Mouse (Mus musculus) spleen, adult 2 months (tissue): Measurements from ENCODE around the gene Saa1. TPM values are rescaled to one million over a fixed set of nuclear protein-coding genes. Genes with fewer than 3 reads are reported as not detected.

ENCODE experiments used
- DNase-seq, 2 experiments: peaks; one replicate each; pipeline versions ENCODE4 v3.0.0 to v3.0.0-alpha.2; 2012 to 2021; ENCODE audit warnings: low spot score in 2 of 2, low read depth in 1 of 2
- H3K27ac ChIP-seq: fragments of 200-500 bp; 2 replicates; pipeline ENCODE4 v1.5.1; 2012; ENCODE audit warnings: low read length, inconsistent platforms; ENCODE audit not compliant: insufficient read depth
- H3K27me3 ChIP-seq: fragments of 200-500 bp; 2 replicates; pipeline ENCODE4 v1.6.1; 2012; ENCODE audit warnings: mild to moderate bottlenecking, moderate library complexity, low read length, inconsistent platforms; ENCODE audit not compliant: control insufficient read depth, insufficient read depth
- H3K36me3 ChIP-seq: fragments of 200-500 bp; 2 replicates; pipeline ENCODE4 v1.6.1; 2012; ENCODE audit warnings: mild to moderate bottlenecking, low read length, inconsistent platforms; ENCODE audit not compliant: control insufficient read depth, insufficient read depth
- H3K4me1 ChIP-seq: fragments of 200-500 bp; 2 replicates; pipeline ENCODE4 v1.6.1; 2011; ENCODE audit warnings: inconsistent platforms; ENCODE audit not compliant: control insufficient read depth, insufficient read depth, insufficient read length
- H3K4me3 ChIP-seq: fragments of 200-500 bp; 2 replicates; pipeline ENCODE4 v1.5.1; 2011; ENCODE audit warnings: mild to moderate bottlenecking, inconsistent platforms; ENCODE audit not compliant: insufficient read depth, insufficient read length; ENCODE audit errors: extremely low read depth
- CTCF ChIP-seq: fragments of 200-500 bp; IDR thresholded peaks from 2 replicates; pipeline ENCODE4 v1.5.1; 2011; ENCODE audit warnings: mild to moderate bottlenecking, inconsistent platforms; ENCODE audit not compliant: insufficient read depth, insufficient read length, insufficient replicate concordance; ENCODE audit errors: extremely low read depth
- POLR2A ChIP-seq: fragments of 200-500 bp; IDR thresholded peaks from 2 replicates; pipeline ENCODE4 v1.6.1; 2011; ENCODE audit warnings: low read depth, low read length, inconsistent platforms
- WGBS: fragments of 180-500 bp; shearing (Covaris S2); methylation state at CpG from one replicate; pipeline ENCODE4 v1.1.7; 2018; 5-methylcytosine and 5-hydroxymethylcytosine counted together
- polyA plus RNA-seq: library from polyadenylated mRNA; depleted of rRNA; stranded (reverse); fragments of >200 nt; gene quantifications from 2 replicates; pipeline ENCODE4 v1.2.3, GENCODE M21; 2012; rRNA removed

Gene Saa1
- polyA plus RNA-seq, 1 experiment = not detected

GRCm38 (mm10) chr7:46712250-46712649 is 30.5 kb downstream of the Saa1 start:
- Histone ChIP-seq H3K4me3 (no peak overlapping the region), H3K4me1 (peaks cover 8% of the 10 kb centered on the region; the same call in 1 of the 2 replicates)
- TF ChIP-seq POLR2A = no peak
- TF ChIP-seq CTCF = no peak

GRCm38 (mm10) chr7:46710390-46710844 is 32.4 kb downstream of the Saa1 start, which contains the start of gene Saal1:
TSS of gene Saal1 (minus strand) at chr7:46710680.
- peaks cover 8% of the 10 kb centered on the region; the same call in 1 of the 2 replicates for H3K4me1 ChIP-seq
- WGBS = under 1% methylated on average over 38 of the region's 38 CpGs

More at GRCm38 (mm10) chr7:46712250-46712649, 30.5 kb downstream of the Saa1 start:
- H3K27me3 ChIP-seq = no peaks in the 10 kb centered on the region
- WGBS = 4% methylated on average over 6 of the region's 6 CpGs
- H3K27ac ChIP-seq = peak overlapping the region; percentile 63
- H3K36me3 ChIP-seq = 0 out of 2 replicates have a peak, but pooled peaks cover 1% of the 10 kb centered on the region
- peak; percentile 20 to 35 for DNase-seq

GRCm38 (mm10) chr7:46700521-46701025 is 42.2 kb downstream of the Saa1 start:
- 96% methylated on average over 6 of the region's 6 CpGs for WGBS
- H3K27me3 ChIP-seq = no peaks in the 10 kb centered on the region
- no peak overlapping the region for H3K4me3 ChIP-seq
- no peak overlapping the region for H3K27ac ChIP-seq
- H3K36me3 ChIP-seq = peaks cover 43% of the 10 kb centered on the region
- DNase-seq = no peak
- no peaks in the 10 kb centered on the region for H3K4me1 ChIP-seq
- TF ChIP-seq CTCF (no peak), POLR2A (no peak)

More at GRCm38 (mm10) chr7:46710390-46710844, 32.4 kb downstream of the Saa1 start, which contains the start of gene Saal1:
- TF ChIP-seq CTCF = peak; percentile 96
- TF ChIP-seq POLR2A = peak; percentile 53; the same call in 1 of the 2 replicates
- Histone ChIP-seq H3K4me3 (peak within 1 kb of the TSS; percentile 98), H3K36me3 (peaks cover 8% of the 10 kb centered on the region), H3K27ac (peak within 1 kb of the TSS; percentile 66), H3K27me3 (no peaks in the 10 kb centered on the region)
- peak; percentile 78 to 79 for DNase-seq

- no peak for TF ChIP-seq POLR2A
- TF ChIP-seq CTCF = no peak
- Histone ChIP-seq H3K36me3 (peaks cover 34% of the 10 kb centered on the region), H3K4me3 (no peak overlapping the region), H3K4me1 (no peaks in the 10 kb centered on the region), H3K27ac (no peak overlapping the region), H3K27me3 (no peaks in the 10 kb centered on the region)
- no peak for DNase-seq
- WGBS = 64% methylated on average over 1 of the region's 1 CpGs
These were observed 46.0 kb downstream of the Saa1 start for GRCm38 (mm10) chr7:46696754-46697153.

Other genes starting within 250 kb of the Saa1 start
- gene Sergef, start 103.2 kb downstream of the Saa1 start, polyA plus RNA-seq = 7.4 and 11.3 TPM in 2 replicates
- not detected in 2 replicates for gene Tph1, start 70.4 kb downstream of the Saa1 start, polyA plus RNA-seq
- 5.0 and 5.8 TPM in 2 replicates for gene Saal1, start 32.3 kb downstream of the Saa1 start, polyA plus RNA-seq
- 0.21 and 0.33 TPM in 2 replicates for gene Saa3, start 27.3 kb downstream of the Saa1 start, polyA plus RNA-seq
- not detected in 2 replicates for gene Saa4, start 10.4 kb downstream of the Saa1 start, polyA plus RNA-seq
- not detected in 2 replicates for gene Saa2, start 8.8 kb upstream of the Saa1 start, polyA plus RNA-seq
- gene Hps5, start 53.1 kb upstream of the Saa1 start, polyA plus RNA-seq = 16.6 and 20.3 TPM in 2 replicates
- 4.7 and 5.4 TPM in 2 replicates for gene Gtf2h1, start 53.1 kb upstream of the Saa1 start, polyA plus RNA-seq
- gene Ldha, start 98.5 kb upstream of the Saa1 start, polyA plus RNA-seq = 165 and 196 TPM in 2 replicates
- gene Ldhc, start 118.2 kb upstream of the Saa1 start, polyA plus RNA-seq = 0.09 TPM in 1 of 2 replicates, not detected in the other
- gene Tsg101, start 177.0 kb upstream of the Saa1 start, polyA plus RNA-seq = 33.3 and 39.3 TPM in 2 replicates
- 1.00 and 1.3 TPM in 2 replicates for gene Uevld, start 215.5 kb upstream of the Saa1 start, polyA plus RNA-seq
- gene Gm9999, start 240.6 kb upstream of the Saa1 start, polyA plus RNA-seq = not detected in 2 replicates